ENCODE assay signal across 1 mouse cellular context in the genomic region with DNA sequence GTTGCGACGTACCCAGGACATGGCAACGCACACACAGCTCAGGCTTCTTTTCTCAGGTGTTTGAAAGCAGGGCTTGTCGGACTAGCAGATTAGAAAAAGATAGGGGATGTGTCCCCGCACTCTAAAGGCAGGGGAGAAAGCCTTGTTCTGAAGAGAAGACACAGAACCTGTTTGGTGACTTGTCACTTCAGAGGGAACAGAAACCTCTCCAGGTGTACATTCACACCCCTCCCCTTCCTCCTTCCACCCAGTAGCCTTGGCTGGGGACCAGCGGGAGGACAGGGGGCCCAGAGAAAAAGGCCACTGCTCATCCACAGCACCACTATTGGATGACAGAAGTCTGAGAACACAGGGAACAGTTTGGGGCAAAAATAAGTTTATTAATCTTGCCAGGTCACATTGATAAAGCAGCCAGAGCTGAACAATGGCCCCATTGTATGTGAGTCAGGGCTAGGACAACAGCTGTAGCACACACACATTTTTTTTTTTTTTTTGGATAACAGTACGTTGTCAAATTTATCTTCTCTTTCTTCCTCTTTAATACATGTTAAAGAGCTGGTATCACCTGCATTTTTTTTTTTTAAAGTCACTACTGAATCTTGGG.
TF ChIP-seq lines count a peak whose summit lies in the region.

No protein-coding gene starts in this region.

TF ChIP-seq in MEL, 35 proteins besides CTCF, POLR2A, EP300 and RAD21 (continued from another document):
- no peak for TF ChIP-seq CHD1 (IDR thresholded peaks at IDR 0.05; ENCODE audit: low read depth, low read length)
- no peak for TF ChIP-seq ZKSCAN1 (IDR thresholded peaks at IDR 0.05; ENCODE audit: low read depth, low read length)
